Mouse (Mus musculus): Measurements from ENCODE around the gene Zfp605. TPM values are rescaled to one million over a fixed set of nuclear protein-coding genes. Genes with fewer than 3 reads are reported as not detected.
A peak's percentile ranks its signal among the peaks of the same experiment; 100 is the strongest.

Gene Zfp605
- polyA plus RNA-seq, 1 experiment from 2014 or later: 6.1 TPM

GRCm38 (mm10) chr5:110099656-110100580 is 10.0 kb upstream of the Zfp605 start, which contains the start of gene Plcxd1:
Gene Plcxd1 (plus strand): TSS chr5:110099969.
- peak within 1 kb of the TSS; percentile 34; the same call in 1 of the 2 replicates for H3K4me3 ChIP-seq (ENCODE audit: low read length)
- no peaks in the 10 kb centered on the region for H3K27me3 ChIP-seq (ENCODE audit: control insufficient read depth, insufficient read depth, low read length)
- peak; percentile 9; the same call in 1 of the 2 replicates for ATAC-seq (ENCODE audit: low FRiP score, low TSS enrichment)
- peaks cover 18% of the 10 kb centered on the region for H3K4me1 ChIP-seq (ENCODE audit: control insufficient read depth, insufficient read depth, low read length)
- no peak within 1 kb of the TSS for H3K9ac ChIP-seq (ENCODE audit: low read depth, low read length)
- peaks cover 22% of the 10 kb centered on the region for H3K36me3 ChIP-seq (ENCODE audit: control insufficient read depth, insufficient read depth, low read length)
- peak within 1 kb of the TSS; percentile 59 for H3K4me2 ChIP-seq (replicated peaks; ENCODE audit: low read depth, low read length)
- H3K9me3 ChIP-seq (ENCODE audit: control insufficient read depth, low read length): no peaks in the 10 kb centered on the region
- WGBS: 11% methylated on average over 25 of the region's 25 CpGs
- H3K27ac ChIP-seq (ENCODE audit: low read depth, low read length): no peak within 1 kb of the TSS

- peaks cover 18% of the 10 kb centered on the region for H3K4me1 ChIP-seq (ENCODE audit: control insufficient read depth, insufficient read depth, low read length)
- peak overlapping the region; percentile 59 for H3K4me2 ChIP-seq (replicated peaks; ENCODE audit: low read depth, low read length)
- peak; percentile 48 for ATAC-seq (ENCODE audit: low FRiP score, low TSS enrichment)
- H3K9me3 ChIP-seq (ENCODE audit: control insufficient read depth, low read length): no peaks in the 10 kb centered on the region
- no peak overlapping the region for H3K27ac ChIP-seq (ENCODE audit: low read depth, low read length)
- 1% methylated on average over 31 of the region's 37 CpGs for WGBS
- peak overlapping the region; percentile 34 for H3K4me3 ChIP-seq (ENCODE audit: low read length)
- no peak overlapping the region for H3K9ac ChIP-seq (ENCODE audit: low read depth, low read length)
- peaks cover 33% of the 10 kb centered on the region for H3K36me3 ChIP-seq (ENCODE audit: control insufficient read depth, insufficient read depth, low read length)
- H3K27me3 ChIP-seq (ENCODE audit: control insufficient read depth, insufficient read depth, low read length): no peaks in the 10 kb centered on the region
Measured at GRCm38 (mm10) chr5:110100921-110101631, 8.8 kb upstream of the Zfp605 start.

DNA sequence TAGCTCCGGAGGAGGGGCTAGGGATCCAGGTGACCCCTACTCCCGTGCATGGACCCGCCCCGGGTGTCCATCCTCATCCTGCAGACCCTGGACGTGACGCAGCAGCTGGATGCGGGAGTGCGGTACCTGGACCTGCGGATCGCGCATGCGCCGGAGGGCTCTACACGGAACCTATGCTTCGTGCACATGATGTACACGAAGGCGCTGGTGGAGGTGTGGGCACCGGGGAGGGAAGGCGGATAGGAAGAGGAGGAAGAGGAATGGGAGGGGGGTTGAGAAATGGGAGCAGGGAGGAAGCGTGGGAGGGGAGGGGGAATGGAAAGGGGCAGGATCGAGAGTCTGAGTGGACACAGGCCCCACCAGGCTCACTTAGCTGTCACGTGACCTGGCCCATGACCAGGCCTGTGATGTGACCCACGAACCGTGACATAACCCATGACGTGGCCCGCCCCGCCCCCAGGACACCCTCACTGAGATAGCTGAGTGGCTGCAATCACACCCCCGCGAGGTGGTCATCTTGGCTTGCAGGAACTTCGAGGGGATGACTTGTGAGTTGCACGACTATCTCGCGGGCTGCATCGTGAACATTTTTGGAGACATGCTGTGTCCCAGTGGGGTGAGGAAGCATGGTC is 8.1 kb upstream of the Zfp605 start:
- no peaks in the 10 kb centered on the region for H3K27me3 ChIP-seq (ENCODE audit: control insufficient read depth, insufficient read depth, low read length)
- peak; percentile 37 for ATAC-seq (ENCODE audit: low FRiP score, low TSS enrichment)
- no peak overlapping the region for H3K9ac ChIP-seq (ENCODE audit: low read depth, low read length)
- peaks cover 38% of the 10 kb centered on the region for H3K36me3 ChIP-seq (ENCODE audit: control insufficient read depth, insufficient read depth, low read length)
- H3K4me2 ChIP-seq (replicated peaks; ENCODE audit: low read depth, low read length): peak overlapping the region; percentile 59
- peaks cover 24% of the 10 kb centered on the region for H3K4me1 ChIP-seq (ENCODE audit: control insufficient read depth, insufficient read depth, low read length)
- WGBS: 20% methylated on average over 34 of the region's 34 CpGs
- no peaks in the 10 kb centered on the region for H3K9me3 ChIP-seq (ENCODE audit: control insufficient read depth, low read length)
- peak overlapping the region; percentile 34 for H3K4me3 ChIP-seq (ENCODE audit: low read length)
- H3K27ac ChIP-seq (ENCODE audit: low read depth, low read length): no peak overlapping the region

GRCm38 (mm10) chr5:110102429-110102828 is 7.5 kb upstream of the Zfp605 start:
- WGBS: 90% methylated on average over 13 of the region's 13 CpGs
- no peak for ATAC-seq (ENCODE audit: low FRiP score, low TSS enrichment)
- H3K36me3 ChIP-seq (ENCODE audit: control insufficient read depth, insufficient read depth, low read length): peaks cover 38% of the 10 kb centered on the region
- peaks cover 24% of the 10 kb centered on the region for H3K4me1 ChIP-seq (ENCODE audit: control insufficient read depth, insufficient read depth, low read length)
- no peak overlapping the region for H3K4me2 ChIP-seq (replicated peaks; ENCODE audit: low read depth, low read length)
- no peak overlapping the region for H3K9ac ChIP-seq (ENCODE audit: low read depth, low read length)
- no peaks in the 10 kb centered on the region for H3K9me3 ChIP-seq (ENCODE audit: control insufficient read depth, low read length)
- no peak overlapping the region for H3K4me3 ChIP-seq (ENCODE audit: low read length)
- no peak overlapping the region for H3K27ac ChIP-seq (ENCODE audit: low read depth, low read length)
- no peaks in the 10 kb centered on the region for H3K27me3 ChIP-seq (ENCODE audit: control insufficient read depth, insufficient read depth, low read length)

DNA sequence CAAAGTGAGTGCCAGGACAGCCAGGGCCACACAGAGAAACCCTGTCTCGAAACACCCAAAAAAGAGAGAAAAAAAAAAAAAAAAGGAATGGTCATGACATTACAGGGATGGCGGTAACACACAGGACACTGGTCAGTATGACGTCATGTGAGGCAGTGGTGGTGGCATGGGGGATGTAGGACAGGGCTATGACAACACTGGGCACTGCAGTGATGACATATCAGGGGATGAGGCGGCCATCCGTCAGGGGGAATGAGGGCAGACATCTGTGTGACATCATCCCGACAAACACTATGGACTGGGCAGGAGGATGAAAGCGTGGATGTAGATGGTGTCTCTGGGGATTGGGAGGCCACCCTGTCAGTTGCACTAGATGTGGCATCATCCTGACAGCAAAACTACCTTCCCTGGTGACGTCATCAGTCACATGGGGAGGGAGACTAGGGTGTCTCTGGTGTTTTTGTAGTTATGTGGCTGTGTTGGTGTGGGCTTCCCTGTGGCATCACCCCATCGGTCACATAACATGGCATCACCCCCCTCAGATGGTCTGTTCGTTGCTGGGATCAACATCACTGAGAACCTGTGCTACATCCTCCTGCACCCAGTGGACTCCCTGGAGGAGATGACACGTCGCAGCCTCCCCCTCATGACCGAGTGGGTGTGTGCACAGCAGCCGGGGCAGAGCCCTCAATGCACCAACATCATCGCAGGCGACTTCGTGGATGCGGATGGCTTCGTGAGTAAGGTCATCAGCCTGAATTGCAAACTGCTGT is 6.9 kb upstream of the Zfp605 start:
- no peak for ATAC-seq (ENCODE audit: low FRiP score, low TSS enrichment)
- no peak overlapping the region for H3K27ac ChIP-seq (ENCODE audit: low read depth, low read length)
- no peak overlapping the region for H3K4me2 ChIP-seq (replicated peaks; ENCODE audit: low read depth, low read length)
- no peak overlapping the region for H3K4me3 ChIP-seq (ENCODE audit: low read length)
- H3K36me3 ChIP-seq (ENCODE audit: control insufficient read depth, insufficient read depth, low read length): peaks cover 38% of the 10 kb centered on the region
- no peak overlapping the region for H3K9ac ChIP-seq (ENCODE audit: low read depth, low read length)
- no peaks in the 10 kb centered on the region for H3K27me3 ChIP-seq (ENCODE audit: control insufficient read depth, insufficient read depth, low read length)
- WGBS: 95% methylated on average over 19 of the region's 19 CpGs
- H3K9me3 ChIP-seq (ENCODE audit: control insufficient read depth, low read length): no peaks in the 10 kb centered on the region
- peaks cover 24% of the 10 kb centered on the region for H3K4me1 ChIP-seq (ENCODE audit: control insufficient read depth, insufficient read depth, low read length)

GRCm38 (mm10) chr5:110103901-110104615 is 5.8 kb upstream of the Zfp605 start:
- Histone ChIP-seq H3K9me3 (ENCODE audit: control insufficient read depth, low read length) (no peaks in the 10 kb centered on the region), H3K4me1 (ENCODE audit: control insufficient read depth, insufficient read depth, low read length) (peaks cover 24% of the 10 kb centered on the region), H3K4me2 (replicated peaks; ENCODE audit: low read depth, low read length) (no peak overlapping the region), H3K9ac (ENCODE audit: low read depth, low read length) (no peak overlapping the region), H3K36me3 (ENCODE audit: control insufficient read depth, insufficient read depth, low read length) (peaks cover 38% of the 10 kb centered on the region), H3K27me3 (ENCODE audit: control insufficient read depth, insufficient read depth, low read length) (no peaks in the 10 kb centered on the region), H3K4me3 (ENCODE audit: low read length) (no peak overlapping the region), H3K27ac (ENCODE audit: low read depth, low read length) (no peak overlapping the region)
- ATAC-seq (ENCODE audit: low FRiP score, low TSS enrichment): no peak
- 97% methylated on average over 27 of the region's 27 CpGs for WGBS

DNA sequence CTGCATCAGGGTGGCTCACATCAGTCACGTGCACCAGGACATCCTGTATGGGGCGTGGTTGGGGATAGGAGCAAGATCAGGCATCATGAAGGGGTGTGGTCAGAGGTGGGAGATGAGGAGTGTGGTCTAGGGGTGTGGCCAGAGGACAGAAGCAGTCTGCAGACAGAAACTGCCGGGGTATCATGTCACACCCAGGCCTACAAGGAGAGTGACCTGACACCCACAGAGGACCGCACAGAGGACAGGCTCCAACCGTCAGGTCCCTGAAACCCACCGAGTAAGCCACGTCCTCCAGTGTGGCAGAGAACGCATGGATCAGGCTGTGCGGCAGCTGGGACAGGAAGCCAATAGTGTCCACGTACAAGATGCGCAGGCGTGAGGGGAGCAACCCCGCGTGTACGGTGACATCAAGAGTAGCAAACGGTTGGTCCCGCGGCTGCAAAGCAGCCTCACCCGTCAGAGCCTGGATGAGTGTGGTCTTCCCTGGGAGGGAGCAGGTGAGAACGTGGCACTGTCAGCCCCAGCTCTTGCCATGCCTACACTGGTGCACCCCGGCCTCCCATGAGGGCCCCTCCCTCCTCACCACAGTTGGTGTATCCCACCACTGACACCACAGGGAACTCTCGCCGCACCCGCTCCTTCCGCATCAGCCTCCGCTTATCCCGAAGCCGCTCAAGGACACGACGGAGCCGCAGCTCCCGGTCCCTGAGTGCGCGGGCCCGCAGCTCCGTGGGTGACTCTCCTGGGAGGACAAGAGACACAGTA is 5.1 kb upstream of the Zfp605 start:
- peaks cover 24% of the 10 kb centered on the region for H3K4me1 ChIP-seq (ENCODE audit: control insufficient read depth, insufficient read depth, low read length)
- H3K4me2 ChIP-seq (replicated peaks; ENCODE audit: low read depth, low read length): no peak overlapping the region
- no peak for ATAC-seq (ENCODE audit: low FRiP score, low TSS enrichment)
- H3K27ac ChIP-seq (ENCODE audit: low read depth, low read length): no peak overlapping the region
- no peaks in the 10 kb centered on the region for H3K27me3 ChIP-seq (ENCODE audit: control insufficient read depth, insufficient read depth, low read length)
- no peak overlapping the region for H3K4me3 ChIP-seq (ENCODE audit: low read length)
- peaks cover 38% of the 10 kb centered on the region for H3K36me3 ChIP-seq (ENCODE audit: control insufficient read depth, insufficient read depth, low read length)
- WGBS: 96% methylated on average over 36 of the region's 36 CpGs
- H3K9ac ChIP-seq (ENCODE audit: low read depth, low read length): no peak overlapping the region
- H3K9me3 ChIP-seq (ENCODE audit: control insufficient read depth, low read length): no peaks in the 10 kb centered on the region
